Comparison of ENCODE assay signal across 8 mouse cellular contexts in the genomic region with DNA sequence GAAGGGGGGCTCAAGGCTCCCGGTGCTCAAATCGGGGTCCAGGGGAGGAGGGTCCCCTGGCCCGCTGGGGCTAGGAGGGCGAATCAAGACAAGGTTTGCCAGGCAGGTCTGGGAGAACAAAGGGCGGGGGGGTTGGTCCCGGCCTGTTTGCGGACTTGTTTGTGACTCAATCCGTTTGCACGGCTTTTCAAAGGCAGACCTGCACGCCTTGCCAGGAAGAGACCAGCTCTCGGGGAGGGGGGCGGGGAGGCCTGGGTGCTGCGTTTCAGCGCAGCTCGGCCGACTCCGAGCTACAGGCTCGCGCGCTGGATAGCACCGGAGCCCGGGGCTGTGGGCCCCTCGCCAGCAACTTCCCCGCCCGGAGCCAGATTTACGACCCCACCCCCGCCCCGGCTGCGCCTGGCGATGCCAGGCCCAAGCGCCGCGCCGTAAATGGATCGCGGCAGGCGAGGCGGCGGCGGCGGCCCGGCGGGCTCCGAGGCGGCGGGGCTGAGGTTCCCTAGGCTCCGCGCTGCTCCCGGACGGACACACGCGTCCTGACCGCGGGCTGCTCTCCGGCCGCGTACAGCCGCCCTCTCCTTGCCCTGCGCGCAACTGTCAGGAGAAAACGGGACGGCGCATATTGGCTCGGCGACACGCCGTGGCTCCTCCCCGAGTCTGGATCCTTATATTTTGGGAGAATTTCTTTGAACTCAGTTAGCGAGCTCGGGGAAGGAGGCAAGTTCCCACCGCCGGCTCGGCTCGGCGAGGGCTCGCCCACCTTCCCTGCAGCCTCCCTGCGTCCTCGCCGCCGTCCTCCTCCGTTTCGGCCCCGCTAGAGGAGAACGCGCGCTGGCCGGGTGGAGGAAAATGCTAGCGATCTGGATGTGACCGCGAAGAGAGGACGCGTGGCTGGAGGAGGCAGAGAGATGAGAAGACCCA. TPM values are rescaled to one million over a fixed set of nuclear protein-coding genes. Genes with fewer than 3 reads are reported as not detected.
DNase-seq lines count a peak whose midpoint lies in the region; ATAC-seq lines count a peak whose summit lies in the region.

A gene (plus strand): TSS at position 695 of the 921 bp plus-strand sequence.

- H3K4me1 ChIP-seq in forebrain, embryonic 15.5 days, result peaks cover 36% of the 10 kb centered on the region
- peaks cover 31% of the 10 kb centered on the region for H3K4me1 ChIP-seq in lung, embryonic 15.5 days

- peak within 1 kb of the TSS; percentile 100 for H3K4me2 ChIP-seq in forebrain, embryonic 15.5 days (replicated peaks)
- peak within 1 kb of the TSS; percentile 100 for H3K4me2 ChIP-seq in lung, embryonic 15.5 days

- peaks cover 12% of the 10 kb centered on the region for H3K27me3 ChIP-seq in forebrain, embryonic 15.5 days
- H3K27me3 ChIP-seq in lung, embryonic 15.5 days, result peaks cover 39% of the 10 kb centered on the region

- WGBS in forebrain, embryonic 15.5 days, result under 1% methylated on average over 92 of the region's 92 CpGs
- under 1% methylated on average over 77 of the region's 92 CpGs for WGBS in lung, embryonic 15.5 days

- peak; percentile 72 for DNase-seq in Muller cell, postnatal 12 days (ENCODE audit: inconsistent ontology term)
- DNase-seq in heart, postnatal 4 days, result peak; percentile 72
- peak; percentile 14 to 50 for DNase-seq in layer of hippocampus, adult 8-10 months (ENCODE audit: low spot score in 2 of 2)
- peak; percentile 59 for DNase-seq in retina, postnatal 1 day
- DNase-seq in natural killer cell, adult 2 months (ENCODE audit: low spot score in 2 of 2), result no peak

- H3K27ac ChIP-seq in forebrain, embryonic 15.5 days (replicated peaks), result peak within 1 kb of the TSS; percentile 70
- H3K27ac ChIP-seq in lung, embryonic 15.5 days, result peak within 1 kb of the TSS; percentile 18; the same call in 1 of the 2 replicates

- H3K9me3 ChIP-seq in forebrain, embryonic 15.5 days, result no peaks in the 10 kb centered on the region
- H3K9me3 ChIP-seq in lung, embryonic 15.5 days, result no peaks in the 10 kb centered on the region

- peak within 1 kb of the TSS; percentile 78 for H3K4me3 ChIP-seq in forebrain, embryonic 15.5 days
- peak within 1 kb of the TSS; percentile 50 for H3K4me3 ChIP-seq in lung, embryonic 15.5 days

- H3K9ac ChIP-seq in forebrain, embryonic 15.5 days (replicated peaks), result peak within 1 kb of the TSS; percentile 73
- H3K9ac ChIP-seq in lung, embryonic 15.5 days, result peak within 1 kb of the TSS; percentile 49

- peak; percentile 32; the same call in 1 of the 2 replicates for ATAC-seq in cerebellum, adult (ENCODE audit: insufficient number of reproducible peaks, low FRiP score, low TSS enrichment)
- peak; percentile 59 for ATAC-seq in forebrain, embryonic 15.5 days (replicated peaks)
- ATAC-seq in lung, embryonic 15.5 days (ENCODE audit: borderline replicate concordance, extremely low read depth, low FRiP score, low TSS enrichment), result peak; percentile 72; the same call in 1 of the 2 replicates

- no peaks in the 10 kb centered on the region for H3K36me3 ChIP-seq in forebrain, embryonic 15.5 days
- no peaks in the 10 kb centered on the region for H3K36me3 ChIP-seq in lung, embryonic 15.5 days

RNA-seq across cellular contexts. Expression of the gene that starts here (rescaled TPM):
- 4.3 and 4.5 TPM in 2 replicates for polyA plus RNA-seq in forebrain, embryonic 15.5 days (2015; fragmentation: Nextera tagmentation; extraction: Ambion mirVana)
- total RNA-seq in heart, postnatal 4 days (2021), result 10 to 100 TPM; 21.2 to 22.7 TPM
- 10 to 100 TPM; 14.4 to 21.3 (median 17.9) TPM for total RNA-seq in layer of hippocampus, adult 8-10 months (2022)
- 1.5 and 1.7 TPM in 2 replicates for polyA plus RNA-seq in lung, embryonic 15.5 days (2015; fragmentation: Nextera tagmentation; extraction: Ambion mirVana)

Comparison
In these comparisons a context has a peak if more than half of its experiments do, and no peak if none do; other contexts are left out.
1. DNase-seq: peak in Muller cell, postnatal 12 days (single experiment), heart, postnatal 4 days (single experiment), layer of hippocampus, adult 8-10 months (2 of 2) and retina, postnatal 1 day (single experiment); none in natural killer cell, adult 2 months (0 of 2).
2. Peak in every context shown above with its lines, with median percentiles within 50 percentile points of each other: ATAC-seq.